Mouse (Mus musculus) hindbrain, embryonic 10.5 days (tissue): ENCODE measurements around the gene Olfr469. TPM values are rescaled to one million over a fixed set of nuclear protein-coding genes. Genes with fewer than 3 reads are reported as not detected.
"Not testable (repeated sequence)": the region's sequence is repeated elsewhere in the genome, so short reads cannot be mapped to it uniquely, and the experiment has no call there.

ENCODE experiments used
- DNase-seq: peaks from one replicate; pipeline ENCODE4 v3.0.0-alpha.2; 2017; ENCODE audit warnings: low spot score
- H3K27ac ChIP-seq: fragments of 300-500 bp; sonication (generic); 2 replicates; pipeline ENCODE4 v1.5.1; 2016; ENCODE audit warnings: mild to moderate bottlenecking, moderate library complexity
- H3K27me3 ChIP-seq: fragments of 300-500 bp; sonication (generic); 2 replicates; pipeline ENCODE4 v1.6.1; 2016; ENCODE audit warnings: mild to moderate bottlenecking; ENCODE audit not compliant: poor library complexity, insufficient read depth, severe bottlenecking
- H3K36me3 ChIP-seq: fragments of 300-500 bp; sonication (generic); 2 replicates; pipeline ENCODE4 v1.6.1; 2016; ENCODE audit warnings: mild to moderate bottlenecking, moderate library complexity
- H3K4me1 ChIP-seq: fragments of 300-500 bp; sonication (generic); replicated peaks from 2 replicates; pipeline ENCODE4 v1.6.1; 2016; ENCODE audit warnings: mild to moderate bottlenecking
- H3K4me3 ChIP-seq: fragments of 300-500 bp; sonication (generic); 2 replicates; pipeline ENCODE4 v1.5.1; 2016; ENCODE audit warnings: mild to moderate bottlenecking, moderate library complexity
- H3K9me3 ChIP-seq: fragments of 300-500 bp; sonication (generic); 2 replicates; pipeline ENCODE4 v1.6.1; 2016; ENCODE audit warnings: mild to moderate bottlenecking, moderate library complexity
- WGBS: fragments of 180-500 bp; shearing (Covaris S2); methylation state at CpG from one replicate; pipeline ENCODE4 v1.1.7; 2016; 5-methylcytosine and 5-hydroxymethylcytosine counted together
- polyA plus RNA-seq: library from polyadenylated mRNA; unstranded; fragments of >200 nt; fragmentation: Nextera tagmentation; extraction: Ambion mirVana; gene quantifications from 2 replicates; pipeline ENCODE4 v1.2.1, GENCODE M21; 2016

Gene Olfr469
- polyA plus RNA-seq = not detected in 2 replicates

GRCm38 (mm10) chr7:107825441-107825840 is at the start of gene Olfr469:
Gene Olfr469 (minus strand): TSS chr7:107825541.
- H3K4me3 ChIP-seq, H3K36me3 ChIP-seq, H3K9me3 ChIP-seq, H3K27me3 ChIP-seq, DNase-seq, H3K27ac ChIP-seq, H3K4me1 ChIP-seq: not testable (repeated sequence)

GRCm38 (mm10) chr7:107847390-107847789 is 22.0 kb upstream of the Olfr469 start, which contains the start of gene Olfr470:
Gene Olfr470 (minus strand): TSS chr7:107847490.
- not testable (repeated sequence) for DNase-seq, H3K4me1 ChIP-seq, H3K9me3 ChIP-seq, H3K27ac ChIP-seq, H3K27me3 ChIP-seq, H3K4me3 ChIP-seq, H3K36me3 ChIP-seq
- whole genome bisulfite sequencing = 87% methylated on average over 1 of the region's 1 CpGs

GRCm38 (mm10) chr7:107841719-107842118 is 16.4 kb upstream of the Olfr469 start:
- WGBS = 82% methylated on average over 1 of the region's 1 CpGs
- no peak overlapping the region for H3K27ac ChIP-seq
- H3K4me3 ChIP-seq = no peak overlapping the region
- H3K27me3 ChIP-seq = no peaks in the 10 kb centered on the region
- no peaks in the 10 kb centered on the region for H3K36me3 ChIP-seq
- no peaks in the 10 kb centered on the region for H3K9me3 ChIP-seq
- no peaks in the 10 kb centered on the region for H3K4me1 ChIP-seq
- no peak for DNase-seq

- 63% methylated on average over 2 of the region's 2 CpGs for WGBS
- H3K36me3 ChIP-seq, H3K27me3 ChIP-seq, H3K27ac ChIP-seq, DNase-seq, H3K9me3 ChIP-seq, H3K4me1 ChIP-seq, H3K4me3 ChIP-seq: not testable (repeated sequence)
These were observed 1.5 kb downstream of the Olfr469 start for GRCm38 (mm10) chr7:107823867-107824266.

- no peaks in the 10 kb centered on the region for H3K27me3 ChIP-seq
- no peaks in the 10 kb centered on the region for H3K4me1 ChIP-seq
- DNase-seq = no peak
- no peak overlapping the region for H3K27ac ChIP-seq
- H3K4me3 ChIP-seq = no peak overlapping the region
- no peaks in the 10 kb centered on the region for H3K9me3 ChIP-seq
- no peaks in the 10 kb centered on the region for H3K36me3 ChIP-seq
These were observed 5.9 kb downstream of the Olfr469 start for GRCm38 (mm10) chr7:107819442-107819841.

GRCm38 (mm10) chr7:107811963-107812362 is 13.4 kb downstream of the Olfr469 start, which contains the start of gene Olfr467:
Gene Olfr467 (plus strand): TSS chr7:107812263.
- DNase-seq = no peak
- Histone ChIP-seq H3K27ac (no peak within 1 kb of the TSS), H3K9me3 (no peaks in the 10 kb centered on the region), H3K4me1 (no peaks in the 10 kb centered on the region), H3K36me3 (no peaks in the 10 kb centered on the region), H3K27me3 (no peaks in the 10 kb centered on the region), H3K4me3 (no peak within 1 kb of the TSS)

- Histone ChIP-seq H3K27ac (no peak overlapping the region), H3K36me3 (no peaks in the 10 kb centered on the region), H3K9me3 (no peaks in the 10 kb centered on the region), H3K4me1 (no peaks in the 10 kb centered on the region), H3K4me3 (no peak overlapping the region), H3K27me3 (no peaks in the 10 kb centered on the region)
- DNase-seq = no peak
- WGBS = 71% methylated on average over 3 of the region's 3 CpGs
These were observed 23.2 kb downstream of the Olfr469 start for GRCm38 (mm10) chr7:107802138-107802537.

- no peak for DNase-seq
- Histone ChIP-seq H3K4me3 (no peak within 1 kb of the TSS), H3K27ac (no peak within 1 kb of the TSS), H3K9me3 (no peaks in the 10 kb centered on the region), H3K27me3 (no peaks in the 10 kb centered on the region), H3K36me3 (no peaks in the 10 kb centered on the region), H3K4me1 (no peaks in the 10 kb centered on the region)
- 89% methylated on average over 2 of the region's 2 CpGs for WGBS
These were observed 24.2 kb downstream of the Olfr469 start, which contains the start of gene Ovch2 for GRCm38 (mm10) chr7:107801108-107801507. Gene Ovch2 (minus strand): TSS chr7:107801208.

- Histone ChIP-seq H3K4me3 (no peak overlapping the region), H3K4me1 (no peaks in the 10 kb centered on the region), H3K27me3 (no peaks in the 10 kb centered on the region), H3K27ac (no peak overlapping the region), H3K9me3 (no peaks in the 10 kb centered on the region), H3K36me3 (no peaks in the 10 kb centered on the region)
- no peak for DNase-seq
- WGBS = 87% methylated on average over 2 of the region's 2 CpGs
These were observed 28.8 kb downstream of the Olfr469 start for GRCm38 (mm10) chr7:107796500-107796899.

GRCm38 (mm10) chr7:107787977-107788620 is 37.2 kb downstream of the Olfr469 start:
- Histone ChIP-seq H3K9me3 (no peaks in the 10 kb centered on the region), H3K36me3 (no peaks in the 10 kb centered on the region), H3K27me3 (no peaks in the 10 kb centered on the region), H3K27ac (no peak overlapping the region), H3K4me1 (no peaks in the 10 kb centered on the region), H3K4me3 (no peak overlapping the region)
- WGBS = 63% methylated on average over 3 of the region's 3 CpGs
- no peak for DNase-seq

GRCm38 (mm10) chr7:107779611-107780010 is 45.7 kb downstream of the Olfr469 start:
- 45% methylated on average over 4 of the region's 4 CpGs for WGBS
- Histone ChIP-seq H3K9me3 (no peaks in the 10 kb centered on the region), H3K27me3 (no peaks in the 10 kb centered on the region), H3K4me1 (no peaks in the 10 kb centered on the region), H3K27ac (no peak overlapping the region), H3K36me3 (no peaks in the 10 kb centered on the region), H3K4me3 (no peak overlapping the region)
- DNase-seq = no peak

GRCm38 (mm10) chr7:107778216-107778615 is 47.1 kb downstream of the Olfr469 start:
- DNase-seq = no peak
- 94% methylated on average over 1 of the region's 1 CpGs for WGBS
- no peaks in the 10 kb centered on the region for H3K36me3 ChIP-seq
- H3K9me3 ChIP-seq = no peaks in the 10 kb centered on the region
- no peak overlapping the region for H3K27ac ChIP-seq
- no peaks in the 10 kb centered on the region for H3K4me1 ChIP-seq
- H3K27me3 ChIP-seq = no peaks in the 10 kb centered on the region
- no peak overlapping the region for H3K4me3 ChIP-seq

GRCm38 (mm10) chr7:107770812-107771211 is 54.5 kb downstream of the Olfr469 start:
- 65% methylated on average over 6 of the region's 6 CpGs for WGBS
- Histone ChIP-seq H3K9me3 (no peaks in the 10 kb centered on the region), H3K27me3 (no peaks in the 10 kb centered on the region), H3K4me1 (0 out of 2 replicates have a peak, but pooled peaks cover 6% of the 10 kb centered on the region), H3K27ac (no peak overlapping the region), H3K4me3 (no peak overlapping the region), H3K36me3 (no peaks in the 10 kb centered on the region)
- no peak for DNase-seq
